Mouse (Mus musculus) heart, embryonic 16.5 days (tissue): ENCODE data around the gene Hoxc11. TPM values are rescaled to one million over a fixed set of nuclear protein-coding genes. Genes with fewer than 3 reads are reported as not detected.

Experiments used
- ATAC-seq: fragments of 200-750 bp; cut with Nextera tagmentation; replicated peaks from 2 replicates; pipeline ENCODE4 v1.8.0; 2017; ENCODE audit warnings: moderate number of reproducible peaks; ENCODE audit not compliant: insufficient read depth, low FRiP score; ENCODE audit errors: extremely low read depth
- H3K27ac ChIP-seq: fragments of 300-500 bp; sonication (generic); 2 replicates; pipeline ENCODE4 v1.5.1; 2014; ENCODE audit warnings: mild to moderate bottlenecking, low read length, control low read depth, moderate library complexity
- H3K27me3 ChIP-seq: fragments of 300-500 bp; sonication (generic); 2 replicates; pipeline ENCODE4 v1.6.1; 2014; ENCODE audit warnings: low read length, mixed read lengths; ENCODE audit not compliant: control insufficient read depth, insufficient read depth
- H3K36me3 ChIP-seq: fragments of 300-500 bp; sonication (generic); 2 replicates; pipeline ENCODE4 v1.6.1; 2014; ENCODE audit not compliant: control insufficient read depth, insufficient read depth
- H3K4me1 ChIP-seq: fragments of 300-500 bp; sonication (generic); 2 replicates; pipeline ENCODE4 v1.6.1; 2014; ENCODE audit warnings: low read length, mixed read lengths; ENCODE audit not compliant: control insufficient read depth, insufficient read depth
- H3K4me2 ChIP-seq: fragments of 300-500 bp; sonication (generic); 2 replicates; pipeline ENCODE4 v1.6.1; 2014; ENCODE audit warnings: low read depth, mild to moderate bottlenecking, control low read depth, low read length
- H3K4me3 ChIP-seq: fragments of 300-500 bp; sonication (generic); 2 replicates; pipeline ENCODE4 v1.5.1; 2014; ENCODE audit warnings: mild to moderate bottlenecking, control low read depth, low read length
- H3K9ac ChIP-seq: fragments of 300-500 bp; sonication (generic); 2 replicates; pipeline ENCODE4 v1.6.1; 2014; ENCODE audit warnings: low read length, control low read depth
- H3K9me3 ChIP-seq: fragments of 300-500 bp; sonication (generic); replicated peaks from 2 replicates; pipeline ENCODE4 v1.6.1; 2016; ENCODE audit warnings: low read length; ENCODE audit not compliant: control insufficient read depth
- WGBS: fragments of 180-500 bp; shearing (Covaris S2); extraction: QIAGEN DNeasy Blood & Tissue Kit; methylation state at CpG from one replicate; pipeline ENCODE4 v1.1.7; 2014; 5-methylcytosine and 5-hydroxymethylcytosine counted together
- polyA plus RNA-seq: library from polyadenylated mRNA; unstranded; fragments of >200 nt; fragmentation: Nextera tagmentation; extraction: Ambion mirVana; gene quantifications from 2 replicates; pipeline ENCODE4 v1.2.1, GENCODE M21; 2015

Hoxc11 gene
- polyA plus RNA-seq, 1 experiment from 2014 or later, result not detected

- no peak for ATAC-seq
- WGBS, result under 1% methylated on average over 26 of the region's 27 CpGs
- Histone ChIP-seq H3K4me1 (no peaks in the 10 kb centered on the region), H3K9ac (no peak overlapping the region), H3K36me3 (no peaks in the 10 kb centered on the region), H3K9me3 (no peaks in the 10 kb centered on the region), H3K4me2 (peak overlapping the region; percentile 20; the same call in 1 of the 2 replicates), H3K27ac (no peak overlapping the region), H3K4me3 (peak overlapping the region; percentile 33), H3K27me3 (peaks cover 99% of the 10 kb centered on the region)
These were observed 19.3 kb upstream of the Hoxc11 start for GRCm38 (mm10) chr15:102934897-102935296.

DNA sequence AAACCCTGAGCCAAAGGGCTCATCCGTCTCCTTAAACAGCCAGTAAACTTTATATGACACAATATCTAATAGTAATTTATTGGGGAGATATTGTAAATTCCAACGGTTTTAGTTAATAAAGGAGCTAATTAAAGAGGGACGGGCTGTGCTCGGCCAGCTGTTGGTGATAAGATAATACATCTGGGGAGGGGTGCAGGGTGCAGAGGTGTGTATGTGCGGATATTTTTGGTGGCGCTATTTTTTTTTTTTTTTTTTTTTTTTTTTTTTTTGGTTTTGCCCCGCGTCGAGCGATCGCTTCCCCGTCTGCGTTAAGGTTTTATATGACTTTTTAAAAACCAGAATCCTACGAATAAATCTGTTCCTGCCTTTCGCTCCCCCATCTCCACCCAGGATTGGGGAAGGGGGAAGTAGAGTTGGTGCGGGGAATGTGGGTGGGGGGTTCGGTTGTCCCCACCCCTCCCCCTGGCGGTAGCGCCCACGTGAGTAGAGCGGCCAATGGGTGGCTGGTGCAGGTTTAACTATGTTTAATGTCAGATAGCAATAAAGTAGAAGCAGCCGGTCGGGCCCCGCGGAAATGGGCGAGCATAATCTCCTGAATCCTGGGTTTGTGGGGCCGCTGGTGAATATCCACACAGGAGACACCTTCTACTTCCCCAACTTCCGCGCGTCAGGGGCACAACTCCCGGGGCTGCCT lies 17.8 kb upstream of the Hoxc11 start, which contains the start of gene Hoxc12:
Hoxc12 (plus strand) TSS at position 479 of the 694 bp plus-strand sequence.
- Histone ChIP-seq H3K4me1 (no peaks in the 10 kb centered on the region), H3K9ac (no peak within 1 kb of the TSS), H3K27me3 (peaks cover 99% of the 10 kb centered on the region), H3K36me3 (no peaks in the 10 kb centered on the region), H3K9me3 (no peaks in the 10 kb centered on the region), H3K4me3 (no peak within 1 kb of the TSS), H3K27ac (no peak within 1 kb of the TSS), H3K4me2 (no peak within 1 kb of the TSS)
- ATAC-seq, result no peak
- WGBS, result 2% methylated on average over 31 of the region's 31 CpGs

DNA sequence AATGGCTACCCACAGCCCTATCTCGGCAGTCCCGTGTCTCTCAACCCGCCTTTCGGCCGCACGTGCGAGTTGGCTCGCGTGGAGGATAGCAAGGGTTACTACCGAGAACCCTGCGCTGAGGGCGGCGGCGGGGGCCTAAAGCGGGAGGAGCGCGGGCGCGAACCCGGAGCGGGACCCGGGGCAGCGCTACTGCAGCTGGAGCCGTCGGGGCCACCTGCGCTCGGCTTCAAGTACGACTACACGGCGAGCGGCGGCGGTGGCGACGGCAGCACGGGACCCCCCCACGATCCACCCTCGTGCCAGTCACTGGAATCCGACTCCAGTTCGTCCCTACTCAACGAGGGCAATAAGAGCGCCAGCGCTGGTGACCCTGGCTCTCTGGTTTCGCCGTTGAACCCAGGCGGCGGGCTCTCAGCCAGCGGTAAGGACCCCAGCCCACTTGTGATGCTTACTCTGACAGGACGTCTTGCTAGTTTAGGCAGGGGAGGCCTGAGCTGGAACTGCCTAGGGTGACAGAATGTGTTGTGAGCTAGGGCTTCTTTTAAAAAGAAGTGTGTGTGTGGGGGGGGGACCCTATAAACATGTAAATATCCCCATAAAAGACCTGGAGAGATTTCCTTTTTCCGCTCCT lies 17.1 kb upstream of the Hoxc11 start:
- Histone ChIP-seq H3K27me3 (peaks cover 99% of the 10 kb centered on the region), H3K9ac (no peak overlapping the region), H3K4me1 (no peaks in the 10 kb centered on the region), H3K4me3 (no peak overlapping the region), H3K9me3 (no peaks in the 10 kb centered on the region), H3K4me2 (no peak overlapping the region), H3K36me3 (no peaks in the 10 kb centered on the region), H3K27ac (no peak overlapping the region)
- ATAC-seq, result no peak
- WGBS, result under 1% methylated on average over 50 of the region's 50 CpGs

- Histone ChIP-seq H3K36me3 (no peaks in the 10 kb centered on the region), H3K4me1 (no peaks in the 10 kb centered on the region; the same call in 1 of the 2 replicates), H3K9ac (no peak overlapping the region), H3K9me3 (no peaks in the 10 kb centered on the region), H3K27me3 (peaks cover 97% of the 10 kb centered on the region), H3K27ac (no peak overlapping the region), H3K4me3 (no peak overlapping the region), H3K4me2 (no peak overlapping the region)
- WGBS, result 2% methylated on average over 34 of the region's 34 CpGs
- ATAC-seq, result no peak
These were observed 14.7 kb upstream of the Hoxc11 start for GRCm38 (mm10) chr15:102939256-102940155.

GRCm38 (mm10) chr15:102942739-102943467 lies 11.3 kb upstream of the Hoxc11 start:
- no peak overlapping the region for H3K27ac ChIP-seq
- H3K4me2 ChIP-seq, result peak overlapping the region; percentile 50
- ATAC-seq, result no peak
- H3K4me3 ChIP-seq, result peak overlapping the region; percentile 38
- peaks cover 96% of the 10 kb centered on the region for H3K27me3 ChIP-seq
- no peaks in the 10 kb centered on the region for H3K9me3 ChIP-seq
- no peaks in the 10 kb centered on the region for H3K36me3 ChIP-seq
- H3K9ac ChIP-seq, result no peak overlapping the region
- under 1% methylated on average over 53 of the region's 53 CpGs for WGBS
- no peaks in the 10 kb centered on the region; the same call in 1 of the 2 replicates for H3K4me1 ChIP-seq

DNA sequence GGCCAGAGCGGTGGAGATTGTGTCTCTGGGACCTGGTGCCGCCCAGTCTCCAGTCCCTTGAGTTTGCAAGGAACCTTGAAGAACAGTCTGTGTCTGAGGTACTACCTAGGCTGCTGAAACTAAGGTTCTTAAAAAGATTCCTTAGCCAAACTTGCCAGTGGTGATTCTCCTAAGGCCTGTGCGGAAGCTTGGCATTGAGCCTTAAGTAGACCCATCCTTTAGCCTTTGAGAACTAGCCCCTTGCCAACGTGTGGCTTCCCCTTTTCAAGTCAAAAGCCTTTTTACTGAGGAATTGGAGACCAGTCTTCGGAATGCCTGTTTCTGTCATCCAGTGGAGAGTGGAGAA lies 10.8 kb upstream of the Hoxc11 start:
- H3K4me2 ChIP-seq, result no peak overlapping the region; the same call in 1 of the 2 replicates
- H3K36me3 ChIP-seq, result no peaks in the 10 kb centered on the region
- 3% methylated on average over 5 of the region's 5 CpGs for WGBS
- no peak for ATAC-seq
- no peaks in the 10 kb centered on the region for H3K9me3 ChIP-seq
- H3K27me3 ChIP-seq, result peaks cover 96% of the 10 kb centered on the region
- H3K4me3 ChIP-seq, result peak overlapping the region; percentile 38
- H3K27ac ChIP-seq, result no peak overlapping the region
- no peak overlapping the region for H3K9ac ChIP-seq
- no peaks in the 10 kb centered on the region; the same call in 1 of the 2 replicates for H3K4me1 ChIP-seq

DNA sequence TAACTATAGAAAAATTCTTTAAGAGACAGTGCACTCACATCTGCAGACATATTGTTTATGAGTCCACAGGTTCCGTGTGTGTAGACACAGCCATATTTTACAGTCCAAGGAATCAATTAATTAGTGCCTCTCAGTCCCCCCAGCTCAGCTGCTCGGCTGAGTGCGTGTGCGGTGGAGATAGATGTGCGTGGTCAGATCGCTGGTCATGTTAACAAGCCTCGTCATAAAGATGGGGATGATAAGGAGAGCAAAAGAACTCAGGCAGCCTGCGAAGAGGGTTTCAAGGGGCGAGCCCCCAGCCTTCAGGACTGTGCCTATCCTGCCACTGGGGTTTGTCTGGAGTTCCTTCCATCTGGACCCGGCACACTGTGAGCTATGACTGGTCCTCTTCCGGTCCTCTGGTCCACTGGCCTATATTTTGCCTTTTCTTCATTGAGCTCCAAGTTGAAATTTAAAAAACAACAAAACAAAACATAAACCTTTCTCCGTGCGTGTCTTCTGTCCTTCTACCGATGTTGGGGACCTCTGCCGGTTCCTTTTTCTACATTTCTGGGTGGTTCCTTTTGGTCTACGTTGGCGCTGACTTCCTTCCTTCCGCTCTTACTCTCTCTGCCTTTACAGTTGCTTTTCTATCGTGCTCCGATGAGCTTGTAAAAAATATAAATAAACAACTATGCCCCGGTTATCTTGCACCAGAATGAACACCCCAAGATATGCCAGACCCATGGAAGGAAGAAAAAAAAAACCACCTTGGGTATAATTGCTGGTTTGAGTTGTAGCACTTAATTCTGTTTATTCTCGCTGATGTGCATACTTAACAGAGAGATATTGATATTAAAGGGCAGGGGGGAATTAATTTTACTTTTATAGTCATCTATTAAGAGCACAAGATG lies 8.8 kb upstream of the Hoxc11 start:
- Histone ChIP-seq H3K27me3 (peaks cover 95% of the 10 kb centered on the region), H3K36me3 (no peaks in the 10 kb centered on the region), H3K4me2 (no peak overlapping the region), H3K9me3 (no peaks in the 10 kb centered on the region), H3K9ac (no peak overlapping the region), H3K4me3 (no peak overlapping the region), H3K27ac (no peak overlapping the region), H3K4me1 (no peaks in the 10 kb centered on the region; the same call in 1 of the 2 replicates)
- 12% methylated on average over 22 of the region's 22 CpGs for whole genome bisulfite sequencing
- no peak for ATAC-seq

- Histone ChIP-seq H3K4me2 (no peak overlapping the region), H3K9me3 (no peaks in the 10 kb centered on the region), H3K27me3 (peaks cover 95% of the 10 kb centered on the region), H3K9ac (no peak overlapping the region), H3K4me1 (no peaks in the 10 kb centered on the region; the same call in 1 of the 2 replicates), H3K36me3 (no peaks in the 10 kb centered on the region), H3K27ac (no peak overlapping the region), H3K4me3 (no peak overlapping the region)
- ATAC-seq, result no peak
- 4% methylated on average over 9 of the region's 9 CpGs for WGBS
These were observed 7.0 kb upstream of the Hoxc11 start for GRCm38 (mm10) chr15:102947276-102947675.
